Mouse (Mus musculus) frontal cortex, postnatal 25 days (tissue): ENCODE measurements at regions not wholly inside any gene's neighbourhood (a gene's known extent, or its start where the extent isn't known, plus 50 kb on each side); places are given as distances from the start of the nearest gene placed in this dataset.

Experiments
- DNase-seq, 2 experiments: peaks; one replicate each; pipeline ENCODE4 v3.0.0; 2022; ENCODE audit warnings: low spot score in 2 of 2

- no peak for DNase-seq
These were observed 62.9 kb downstream of the Fam84a start for GRCm38 (mm10) chr12:14088960-14089359.

DNA sequence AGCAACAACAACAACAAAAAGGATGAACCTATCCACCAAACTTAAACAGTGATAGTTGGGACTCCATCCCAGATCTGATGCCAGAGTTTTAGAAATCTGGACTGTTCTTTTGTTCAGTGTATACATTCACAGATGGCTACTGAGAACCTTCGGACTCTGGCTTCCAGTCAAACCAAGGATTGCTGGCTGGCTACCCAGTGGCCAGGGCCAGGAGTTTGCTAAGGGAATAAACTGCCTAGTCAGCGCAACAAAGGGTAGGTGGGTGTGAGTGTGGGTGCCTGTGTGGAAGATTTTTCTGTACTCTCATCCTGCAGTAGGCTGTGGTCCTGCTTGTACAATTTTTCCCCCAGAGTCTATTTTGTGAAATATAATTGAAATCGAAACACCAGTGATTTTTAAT is 69.1 kb downstream of the Fam84a start:
- DNase-seq = peak; percentile 4 to 9

GRCm38 (mm10) chr12:14079892-14080291 is 72.0 kb downstream of the Fam84a start:
- no peak for DNase-seq

- peak; percentile 9 for DNase-seq
These were observed 82.8 kb downstream of the Fam84a start for GRCm38 (mm10) chr12:14069049-14069448.

GRCm38 (mm10) chr12:14065401-14065800 is 86.5 kb downstream of the Fam84a start:
- no peak for DNase-seq

- DNase-seq = no peak
These were observed 88.6 kb downstream of the Fam84a start for GRCm38 (mm10) chr12:14063276-14063675.

GRCm38 (mm10) chr12:14056116-14056515 is 95.7 kb downstream of the Fam84a start:
- no peak for DNase-seq

DNA sequence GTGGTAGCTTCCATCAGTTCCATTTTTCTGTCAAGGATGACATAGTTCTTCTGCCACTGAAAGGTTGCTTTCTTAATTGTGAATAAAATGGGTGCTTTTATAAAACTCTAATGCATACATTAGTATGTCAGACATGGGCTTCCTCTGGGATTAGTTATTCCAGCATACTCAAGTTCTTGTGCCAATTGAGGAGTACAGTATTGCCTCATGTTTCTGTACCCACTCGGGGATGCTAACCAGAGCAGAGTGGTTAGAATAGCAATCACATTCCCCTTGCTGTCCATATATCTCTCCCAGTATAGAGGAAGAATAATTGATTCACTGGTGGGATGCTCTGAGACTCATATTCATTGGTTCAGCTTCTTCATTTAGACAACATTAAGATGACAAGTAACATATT is 119.5 kb downstream of the Fam84a start:
- no peak for DNase-seq

DNA sequence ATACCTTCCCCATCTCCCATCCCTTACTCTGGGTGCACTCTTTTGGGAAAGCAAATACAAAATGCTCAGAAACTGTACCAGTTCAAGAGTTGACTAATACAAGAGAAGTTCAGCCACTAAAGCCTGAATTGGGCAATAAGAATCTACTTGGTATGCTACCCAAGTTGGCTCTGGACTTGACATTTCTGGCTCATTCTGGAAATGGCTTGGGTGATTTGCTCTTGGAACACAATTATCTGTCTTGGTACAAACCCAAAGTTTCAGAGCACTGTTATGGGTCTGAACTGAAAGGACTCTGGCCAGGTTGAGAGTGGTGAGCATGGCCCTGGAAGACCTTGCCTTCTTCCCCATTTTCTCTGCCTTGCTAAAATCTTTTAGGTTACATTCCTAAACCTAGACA is 136.6 kb downstream of the Fam84a start:
- DNase-seq = no peak

DNA sequence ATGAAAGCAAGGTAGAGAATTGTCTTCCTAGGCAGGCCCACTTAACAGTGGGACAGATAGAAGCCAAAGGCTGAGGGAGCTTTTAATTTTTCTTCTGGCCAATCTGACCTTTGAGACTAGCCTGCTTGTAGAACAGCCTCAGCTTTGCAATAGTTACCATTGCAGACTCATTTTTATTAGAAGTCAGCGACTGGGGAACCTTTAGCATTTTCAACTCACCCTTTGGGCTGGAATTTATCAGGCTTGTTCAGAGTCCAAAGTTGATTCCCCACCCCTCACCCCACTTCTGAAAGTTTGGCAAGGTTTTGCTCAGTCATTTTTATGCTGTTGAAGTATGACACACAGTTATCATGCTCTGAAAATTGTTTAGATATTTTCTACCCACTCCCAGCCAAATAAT is 145.9 kb downstream of the Fam84a start:
- DNase-seq = no peak

- DNase-seq = no peak
These were observed 150.2 kb downstream of the Fam84a start for GRCm38 (mm10) chr12:14001672-14002071.

- no peak for DNase-seq
These were observed 167.5 kb downstream of the Fam84a start for GRCm38 (mm10) chr12:13984396-13984776.

DNA sequence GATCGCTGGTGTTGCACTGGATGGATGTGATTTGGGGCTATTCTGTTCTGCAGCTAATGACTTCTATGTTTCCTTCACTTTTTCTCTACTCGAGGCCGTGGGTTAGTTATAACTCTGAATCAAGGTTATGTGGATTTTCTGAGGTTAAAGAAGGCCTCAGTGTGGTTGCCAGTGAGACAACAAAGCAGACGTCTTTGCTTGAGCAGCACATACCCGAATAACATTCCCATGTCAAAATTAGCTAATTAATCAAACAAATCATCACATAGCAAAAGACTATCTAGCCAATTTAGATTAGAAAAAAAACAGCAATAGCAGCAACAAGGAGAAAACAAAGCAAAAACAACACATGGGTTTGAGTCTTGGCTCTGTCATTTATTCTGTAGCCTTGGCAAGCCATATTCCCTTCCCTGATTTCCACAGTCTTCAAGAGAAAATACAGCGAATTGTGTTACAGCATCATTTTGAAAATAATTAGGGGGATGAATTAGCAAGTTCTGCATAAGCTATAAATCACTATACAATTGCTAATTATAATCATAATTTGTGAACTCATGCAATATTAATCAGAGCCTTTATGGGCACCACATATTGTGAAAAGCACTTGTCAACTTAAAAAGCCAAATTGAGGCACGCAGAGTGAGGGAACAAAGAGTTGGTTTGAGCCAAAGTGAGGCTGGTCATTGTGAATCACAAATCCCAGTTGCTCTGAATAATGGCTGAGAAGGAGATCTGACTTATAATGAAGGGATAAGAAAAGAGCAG is 168.0 kb downstream of the Fam84a start:
- DNase-seq = no peak

DNA sequence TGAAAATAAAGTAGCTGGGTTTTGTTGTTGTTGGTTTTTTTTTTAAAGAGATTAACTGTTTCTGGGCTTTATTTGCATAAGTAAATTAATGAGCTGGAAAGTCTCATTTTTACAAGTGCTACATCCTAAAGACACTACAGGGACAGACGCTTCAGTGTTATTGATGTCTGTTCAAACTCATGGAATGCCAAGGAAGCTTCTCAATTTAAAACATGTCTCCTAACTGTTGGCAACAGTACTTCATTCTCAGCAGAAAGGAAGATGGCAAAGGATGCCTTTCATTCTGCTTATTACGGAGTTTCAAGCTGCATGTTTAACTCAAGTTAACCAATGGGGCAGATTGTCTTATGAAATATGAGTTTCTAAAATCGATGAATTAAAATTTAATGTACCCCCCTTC is 187.3 kb downstream of the Fam84a start:
- DNase-seq = no peak

- peak; percentile 6 to 25 for DNase-seq
These were observed 212.4 kb downstream of the Fam84a start for GRCm38 (mm10) chr12:13939494-13939893.

DNA sequence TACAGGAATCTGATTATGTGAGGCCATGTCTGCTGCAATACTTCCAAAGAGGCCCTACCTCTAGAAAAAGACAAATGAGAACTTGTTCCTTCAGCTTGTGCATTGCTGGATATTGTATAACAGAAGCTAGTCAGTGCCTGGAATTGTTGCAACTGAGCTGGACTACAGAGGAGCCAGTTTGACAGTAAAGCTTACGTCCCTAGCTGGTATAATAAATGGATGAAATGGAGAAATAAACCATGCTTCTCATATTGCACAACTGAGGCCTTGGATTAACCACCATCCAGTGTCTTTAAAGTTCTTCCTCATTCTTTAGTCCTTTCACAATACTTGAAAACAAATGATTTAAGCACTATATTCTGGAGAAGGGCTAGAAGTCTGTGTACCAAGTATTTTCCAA is 230.8 kb downstream of the Fam84a start:
- DNase-seq = no peak

- DNase-seq = no peak
These were observed 268.5 kb downstream of the Fam84a start for GRCm38 (mm10) chr12:13883317-13883716.

- DNase-seq = no peak
These were observed 282.7 kb downstream of the Fam84a start for GRCm38 (mm10) chr12:13869161-13869560.

DNA sequence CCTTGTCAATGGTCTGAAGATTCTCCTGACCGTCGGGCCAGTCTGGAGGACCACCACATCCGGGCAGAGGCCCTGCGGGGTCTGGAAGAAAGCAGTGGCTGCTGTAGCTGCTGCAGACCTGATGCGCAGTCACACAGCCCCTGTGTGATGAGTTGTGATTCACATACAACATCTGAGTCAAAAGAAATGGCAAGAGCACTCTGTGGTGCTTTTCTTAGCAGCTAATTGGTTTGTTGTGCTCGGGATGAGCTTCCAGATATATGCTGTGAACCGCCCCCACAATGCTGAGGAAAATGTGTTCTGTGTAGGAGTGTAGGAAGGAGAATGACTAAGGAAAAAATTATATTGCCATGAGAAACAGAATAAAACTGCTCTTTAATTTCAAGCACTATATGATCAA is 290.6 kb downstream of the Fam84a start:
- peak in 1 of 2 experiments; percentile 36 for DNase-seq

- peak; percentile 24 to 38 for DNase-seq
These were observed 307.0 kb downstream of the Fam84a start for GRCm38 (mm10) chr12:13844532-13845485.

GRCm38 (mm10) chr12:13843423-13844080 is 308.3 kb downstream of the Fam84a start:
- DNase-seq = no peak

DNA sequence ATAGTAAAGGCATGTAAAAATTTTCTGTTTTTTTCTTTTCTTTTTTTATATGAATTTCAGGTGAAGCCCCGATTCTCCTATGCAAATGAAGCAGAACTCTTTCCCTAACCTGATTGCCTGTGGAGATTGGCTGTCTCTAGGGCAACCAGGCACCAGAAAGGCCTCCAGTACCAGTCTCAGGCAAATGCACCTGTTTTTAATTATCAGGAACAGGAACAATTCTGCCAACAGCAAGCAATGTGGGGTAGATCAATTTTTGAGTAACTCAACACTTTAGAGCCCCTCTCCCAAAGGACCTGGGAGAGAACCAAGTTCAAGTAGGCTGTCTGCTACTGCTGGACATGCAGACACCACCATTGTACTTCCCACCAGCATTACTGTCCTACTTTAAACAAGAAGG is 310.6 kb downstream of the Fam84a start:
- no peak for DNase-seq
